Mouse (Mus musculus) lung, postnatal 14 days (tissue): ENCODE data around the gene Btrc.
A peak's percentile ranks its signal among the peaks of the same experiment; 100 is the strongest.
"Not testable (repeated sequence)": the region's sequence is repeated elsewhere in the genome, so short reads cannot be mapped to it uniquely, and the experiment has no call there.

Experiments
- DNase-seq: peaks from one replicate; pipeline ENCODE4 v3.0.0; 2021

Btrc gene

GRCm38 (mm10) chr19:45363384-45363926 is at the start of gene Btrc:
Gene Btrc (plus strand): TSS chr19:45363734.
- DNase-seq, result peak; percentile 100

- DNase-seq, result no peak
These were observed 46.1 kb upstream of the Btrc start for GRCm38 (mm10) chr19:45317473-45317882.

DNA sequence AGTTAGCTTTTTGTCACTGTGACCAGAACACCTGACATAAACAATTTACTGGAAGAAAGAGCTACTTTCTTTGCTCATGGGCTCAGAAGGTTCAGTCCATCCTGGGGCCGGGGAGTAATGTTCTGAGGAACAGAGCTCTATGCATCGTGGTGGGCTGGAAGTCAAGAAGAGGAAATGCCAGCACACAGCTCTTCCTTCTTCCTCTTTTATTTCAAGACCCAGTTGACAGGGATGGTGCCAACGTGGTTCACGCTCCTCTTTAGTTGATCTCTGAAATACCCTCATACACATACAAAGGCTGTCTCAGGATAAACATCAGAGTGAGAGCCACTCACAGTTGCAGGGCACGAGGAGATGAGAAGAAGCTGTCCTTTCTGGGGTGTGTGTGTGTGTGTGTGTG is 42.5 kb upstream of the Btrc start:
- no peak for DNase-seq

GRCm38 (mm10) chr19:45329039-45329438 is 34.5 kb upstream of the Btrc start:
- DNase-seq, result no peak

DNA sequence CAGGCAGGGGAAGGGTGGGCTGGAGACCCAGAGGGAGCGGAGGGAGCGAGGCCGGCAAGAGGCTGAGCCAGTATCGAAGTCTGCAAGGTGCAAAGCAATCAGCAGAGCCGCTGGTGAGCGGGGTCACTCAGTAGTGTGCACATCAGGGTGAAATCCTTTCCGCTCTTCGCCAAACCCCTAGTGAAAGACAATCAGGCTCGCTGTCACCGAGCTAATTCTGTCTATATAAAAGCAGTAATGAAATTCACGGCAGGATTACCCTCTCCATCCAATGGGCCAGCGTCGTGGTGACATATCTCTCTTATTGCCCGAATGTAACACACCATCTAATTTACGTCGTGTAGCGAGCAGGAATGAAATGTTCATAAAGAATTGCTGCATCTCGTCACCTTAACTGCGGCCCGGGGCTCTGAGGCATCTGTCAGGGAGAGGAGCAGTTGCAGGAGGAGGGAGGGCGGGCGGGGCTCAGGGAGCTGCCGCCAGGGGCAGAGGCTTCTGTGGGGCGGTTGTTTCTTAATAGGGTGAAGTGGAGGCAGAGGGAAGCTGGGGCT is 33.7 kb upstream of the Btrc start:
- no peak for DNase-seq

GRCm38 (mm10) chr19:45336718-45337117 is 26.8 kb upstream of the Btrc start:
- no peak for DNase-seq

GRCm38 (mm10) chr19:45338182-45338581 is 25.4 kb upstream of the Btrc start:
- no peak for DNase-seq

DNA sequence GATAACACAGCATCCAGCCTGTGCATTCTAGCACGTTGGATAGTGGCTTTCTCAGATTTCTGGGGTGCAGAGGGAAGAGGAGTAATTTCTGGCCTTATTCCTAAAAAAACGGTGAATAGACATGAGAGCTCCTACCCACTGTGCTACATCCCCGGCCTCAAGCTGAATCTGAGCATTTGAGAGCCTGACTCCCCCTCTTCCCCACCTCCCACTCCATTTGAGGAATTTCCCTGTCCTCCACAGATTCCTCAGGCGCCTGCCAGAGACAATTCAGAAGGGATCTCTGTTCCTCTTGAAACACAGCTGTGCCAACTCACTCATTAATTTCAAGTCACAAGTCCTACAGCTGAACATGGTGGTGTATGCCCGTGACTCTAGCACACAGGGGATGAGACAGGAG is 19.6 kb upstream of the Btrc start:
- no peak for DNase-seq

DNA sequence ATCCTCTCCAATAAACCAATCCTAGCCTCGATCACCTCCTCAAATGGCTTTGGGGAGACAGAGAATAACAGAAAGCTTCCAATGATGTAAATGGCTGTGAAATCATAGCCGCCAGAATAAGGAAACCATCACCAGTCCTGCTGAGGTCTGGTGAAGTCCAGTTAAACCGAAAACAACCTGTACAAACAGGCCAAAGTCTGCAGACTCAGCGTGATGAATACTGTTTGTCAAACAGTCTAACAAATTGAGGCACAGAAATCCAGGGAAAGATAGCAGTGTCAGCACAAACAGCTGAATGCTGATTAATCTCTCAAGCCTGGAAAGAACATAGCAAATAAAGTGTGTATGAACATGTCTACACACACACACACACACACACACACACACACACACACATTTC is 15.3 kb upstream of the Btrc start:
- DNase-seq, result no peak

- DNase-seq, result no peak
These were observed 13.1 kb upstream of the Btrc start for GRCm38 (mm10) chr19:45350456-45350855.

DNA sequence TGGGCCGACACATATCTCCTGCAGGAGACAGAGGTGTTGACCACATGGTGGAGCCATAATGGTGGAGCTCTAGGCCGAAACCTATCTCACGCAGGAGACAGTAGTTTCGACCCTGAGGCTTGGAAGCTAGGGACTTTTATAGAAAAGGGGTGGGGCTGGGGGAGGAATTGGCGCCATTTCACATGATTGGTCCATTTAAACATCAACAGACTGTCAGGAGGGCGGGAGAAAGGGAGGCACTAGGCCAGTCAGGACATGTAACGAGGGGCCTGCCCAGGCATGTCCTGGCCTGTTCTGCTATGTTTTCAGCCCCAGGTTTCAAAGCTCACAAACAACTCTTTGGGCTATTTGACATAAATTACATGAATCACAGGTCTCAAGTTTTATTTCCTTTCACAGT is 10.8 kb upstream of the Btrc start:
- DNase-seq, result not testable (repeated sequence)

DNA sequence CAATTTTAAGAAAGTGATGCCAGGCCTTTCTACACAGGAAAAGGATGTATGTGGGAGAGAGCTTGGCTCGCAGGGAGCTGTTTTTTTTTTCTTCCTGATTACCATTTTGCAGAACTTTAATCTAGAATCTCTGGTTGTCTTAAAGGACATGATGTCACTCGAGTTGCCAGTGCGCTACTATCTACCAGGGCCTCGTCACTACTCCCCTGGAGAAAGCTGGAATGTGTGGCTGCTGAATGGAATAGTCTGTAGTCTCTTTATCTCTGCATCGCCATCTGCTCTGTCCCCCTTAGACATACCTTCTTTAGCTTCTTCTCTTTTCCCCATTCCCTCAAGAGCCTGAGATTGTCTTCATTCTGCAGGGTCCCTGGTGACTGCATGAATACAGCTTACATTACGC is 7.9 kb upstream of the Btrc start:
- DNase-seq, result no peak

GRCm38 (mm10) chr19:45356868-45357267 is 6.7 kb upstream of the Btrc start:
- not testable (repeated sequence) for DNase-seq

DNA sequence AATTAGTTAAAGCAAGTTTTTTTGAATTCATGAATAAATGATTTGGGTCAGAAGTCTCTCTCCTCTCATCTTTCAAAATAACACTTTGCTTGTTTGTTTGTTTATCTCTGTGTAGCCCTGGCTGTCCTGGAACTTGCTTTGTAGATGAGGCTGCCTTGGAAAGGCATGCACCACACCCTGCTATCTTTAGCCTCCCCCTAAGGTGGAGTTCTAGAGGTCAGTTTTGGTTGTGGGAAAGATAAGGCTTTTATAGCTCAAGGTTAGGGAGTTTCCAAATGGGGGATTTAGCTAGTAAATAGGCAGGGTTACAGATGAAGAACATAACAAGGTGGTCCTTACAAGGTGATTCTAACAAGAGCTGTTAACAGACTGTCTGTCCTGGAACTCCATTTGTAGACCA is 3.0 kb upstream of the Btrc start:
- no peak for DNase-seq

- no peak for DNase-seq
These were observed 428 bp downstream of the Btrc start for GRCm38 (mm10) chr19:45363933-45364391.

- no peak for DNase-seq
These were observed 3.1 kb downstream of the Btrc start for GRCm38 (mm10) chr19:45366651-45367050.

GRCm38 (mm10) chr19:45384815-45385214 is 21.3 kb downstream of the Btrc start:
- not testable (repeated sequence) for DNase-seq

GRCm38 (mm10) chr19:45388551-45388950 is 25.0 kb downstream of the Btrc start:
- DNase-seq, result no peak

- DNase-seq, result no peak
These were observed 30.5 kb downstream of the Btrc start for GRCm38 (mm10) chr19:45394078-45394477.

GRCm38 (mm10) chr19:45411000-45411399 is 47.5 kb downstream of the Btrc start:
- no peak for DNase-seq

- peak; percentile 13 for DNase-seq
These were observed 49.2 kb downstream of the Btrc start for GRCm38 (mm10) chr19:45412694-45413093.

DNA sequence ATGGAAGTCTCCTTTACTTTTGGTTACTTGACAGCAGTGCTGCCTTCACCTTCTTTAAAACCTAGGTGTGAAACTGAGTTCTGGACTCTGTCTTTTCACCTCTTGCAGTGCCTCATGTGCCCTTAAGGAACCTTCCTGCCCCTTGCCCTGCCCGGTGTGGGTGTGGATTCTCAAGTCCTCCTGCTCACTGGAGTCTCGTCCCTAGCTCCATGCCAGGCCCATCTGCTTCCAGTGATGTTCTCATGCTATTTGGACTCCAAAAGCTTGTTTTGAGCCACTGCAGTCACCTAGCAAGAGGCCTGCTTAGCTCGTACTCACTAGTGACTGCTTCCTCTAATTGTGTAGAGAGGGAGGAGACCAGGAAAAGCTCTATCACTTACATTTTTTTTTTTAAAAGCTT is 50.4 kb downstream of the Btrc start:
- DNase-seq, result peak; percentile 8

DNA sequence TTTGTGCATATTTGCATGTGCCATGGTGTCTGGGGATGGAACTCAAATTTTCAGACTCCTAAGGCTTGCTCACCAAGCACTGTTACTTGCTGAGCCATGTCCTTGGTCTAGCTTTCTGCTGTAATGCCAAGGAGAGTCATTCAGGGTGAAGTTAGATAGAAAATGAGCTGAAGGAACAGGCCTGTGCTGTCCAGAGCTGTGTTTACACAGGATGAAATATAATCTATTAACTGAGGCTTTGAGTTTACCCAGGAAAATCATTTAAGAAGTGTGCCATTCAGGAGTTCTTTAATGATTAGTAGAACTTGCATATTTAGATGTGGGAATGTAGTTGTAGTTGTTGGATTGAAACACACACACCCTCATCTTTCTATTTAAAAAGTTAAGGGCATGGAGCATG is 54.1 kb downstream of the Btrc start:
- DNase-seq, result no peak

- no peak for DNase-seq
These were observed 58.7 kb downstream of the Btrc start for GRCm38 (mm10) chr19:45422276-45422675.

GRCm38 (mm10) chr19:45428146-45428545 is 64.6 kb downstream of the Btrc start:
- DNase-seq, result peak; percentile 28
